Mouse (Mus musculus) myocyte (in vitro differentiated cells): ENCODE results near the gene Islr2.

Experiments used
- E2F4 ChIP-seq: IDR thresholded peaks from one replicate; pipeline ENCODE4 v1.6.1; 2011; ENCODE audit warnings: mild to moderate bottlenecking, control low read depth, moderate library complexity; ENCODE audit not compliant: insufficient read depth
- MYOD1 ChIP-seq, 3 experiments: IDR thresholded peaks; one replicate each; pipeline ENCODE4 v1.6.1; 2011; ENCODE audit warnings: control low read depth in 2 of 3, low read depth in 2 of 3, mild to moderate bottlenecking in 2 of 3, moderate library complexity in 1 of 3; ENCODE audit not compliant: insufficient read length in 2 of 3, control insufficient read depth in 1 of 3
- POLR2A ChIP-seq: IDR thresholded peaks from one replicate; pipeline ENCODE4 v1.6.1; 2011; ENCODE audit warnings: low read depth, mild to moderate bottlenecking, control low read depth, moderate library complexity; ENCODE audit not compliant: insufficient read length

- TF ChIP-seq POLR2A = no peak
- TF ChIP-seq E2F4 = no peak
- no peak for TF ChIP-seq MYOD1 (IDR thresholded peaks at IDR 0.05; ENCODE audit: control insufficient read depth in 1 of 3, insufficient read length in 2 of 3, low read depth in 2 of 3)
Measured at GRCm38 (mm10) chr9:58203516-58204447, at the start of gene Islr2, which contains the start of gene Islr.
